Mouse (Mus musculus): Measurements from ENCODE around the gene Fam149b. TPM values are rescaled to one million over a fixed set of nuclear protein-coding genes. Genes with fewer than 3 reads are reported as not detected.
"Not testable (repeated sequence)": the region's sequence is repeated elsewhere in the genome, so short reads cannot be mapped to it uniquely, and the experiment has no call there.

Fam149b gene
- polyA plus RNA-seq (2012; ENCODE audit: insufficient read depth, insufficient read length, missing spikeins) = 21.4 and 30.6 TPM in 2 replicates

GRCm38 (mm10) chr14:20347991-20348541, at the start of gene Fam149b, which contains the start of gene Ecd:
Gene Fam149b, plus strand, starts transcription at chr14:20348162.
Gene Ecd, minus strand, starts transcription at chr14:20348121.
- Histone ChIP-seq H3K4me3 (ENCODE audit: insufficient read depth, low read length) (peak within 1 kb of the TSS; percentile 90), H3K27ac (ENCODE audit: insufficient read depth, low read depth, low read length) (peak within 1 kb of the TSS; percentile 70), H3K4me1 (ENCODE audit: control insufficient read depth, insufficient read depth, low read length) (peaks cover 6% of the 10 kb centered on the region)
- TF ChIP-seq CTCF (IDR thresholded peaks at IDR 0.05; ENCODE audit: low read depth, low read length) (no peak), POLR2A (IDR thresholded peaks at IDR 0.05; ENCODE audit: borderline replicate concordance, low read depth, low read length) (no peak)

DNA sequence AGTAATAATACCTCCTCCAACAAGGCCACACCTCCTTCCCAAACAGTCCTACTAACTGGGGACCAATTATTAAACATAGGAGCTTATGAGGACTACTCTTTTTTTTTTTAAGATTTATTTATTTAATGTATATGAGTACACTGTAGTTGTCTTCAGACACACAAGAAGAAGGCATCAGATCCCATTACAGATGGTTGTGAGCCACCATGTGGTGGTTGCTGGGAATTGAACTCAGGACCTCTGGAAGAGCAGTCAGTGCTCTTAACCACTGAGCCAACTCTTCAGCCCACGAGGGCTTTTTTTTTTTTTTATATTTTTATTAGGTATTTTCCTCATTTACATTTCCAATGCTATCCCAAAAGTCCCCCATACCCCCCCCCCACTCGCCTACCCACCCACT, 42.9 kb upstream of the Fam149b start:
- H3K4me1 ChIP-seq (ENCODE audit: control insufficient read depth, insufficient read depth, low read length); H3K27ac ChIP-seq (ENCODE audit: insufficient read depth, low read depth, low read length); H3K4me3 ChIP-seq (ENCODE audit: insufficient read depth, low read length): not testable (repeated sequence)

DNA sequence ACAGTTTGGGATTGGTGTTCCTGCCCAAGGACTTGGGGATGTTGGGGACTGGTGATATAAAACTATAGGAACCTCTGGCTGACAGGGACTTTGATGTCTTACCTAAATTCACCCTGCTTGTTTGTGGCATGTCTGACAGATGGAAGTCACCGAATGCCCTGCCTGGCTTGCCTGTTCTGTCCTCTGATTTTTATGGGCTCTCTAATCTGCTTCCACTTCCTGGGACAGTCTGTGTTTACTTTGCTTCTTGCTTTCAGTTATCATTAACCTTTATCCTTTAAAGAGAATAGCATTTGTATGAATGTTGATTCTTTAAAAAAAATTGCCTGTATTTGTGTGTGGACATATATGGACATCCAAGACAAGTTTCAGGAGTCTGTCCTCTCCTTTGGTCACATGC, 32.8 kb upstream of the Fam149b start:
- TF ChIP-seq CTCF (IDR thresholded peaks at IDR 0.05; ENCODE audit: low read depth, low read length) = no peak
- TF ChIP-seq POLR2A (IDR thresholded peaks at IDR 0.05; ENCODE audit: borderline replicate concordance, low read depth, low read length) = no peak
- peaks cover 4% of the 10 kb centered on the region; the same call in 1 of the 2 replicates for H3K4me1 ChIP-seq (ENCODE audit: control insufficient read depth, insufficient read depth, low read length)
- H3K27ac ChIP-seq (ENCODE audit: insufficient read depth, low read depth, low read length) = no peak overlapping the region
- no peak overlapping the region for H3K4me3 ChIP-seq (ENCODE audit: insufficient read depth, low read length)

GRCm38 (mm10) chr14:20319420-20319819, 28.5 kb upstream of the Fam149b start:
- Histone ChIP-seq H3K4me3 (ENCODE audit: insufficient read depth, low read length) (no peak overlapping the region), H3K27ac (ENCODE audit: insufficient read depth, low read depth, low read length) (no peak overlapping the region), H3K4me1 (ENCODE audit: control insufficient read depth, insufficient read depth, low read length) (no peaks in the 10 kb centered on the region)
- TF ChIP-seq POLR2A (IDR thresholded peaks at IDR 0.05; ENCODE audit: borderline replicate concordance, low read depth, low read length) (no peak), CTCF (IDR thresholded peaks at IDR 0.05; ENCODE audit: low read depth, low read length) (peak; percentile 54; the same call in 1 of the 2 replicates)

- no peak overlapping the region for H3K4me3 ChIP-seq (ENCODE audit: insufficient read depth, low read length)
- no peaks in the 10 kb centered on the region for H3K4me1 ChIP-seq (ENCODE audit: control insufficient read depth, insufficient read depth, low read length)
- TF ChIP-seq CTCF (IDR thresholded peaks at IDR 0.05; ENCODE audit: low read depth, low read length) (no peak), POLR2A (IDR thresholded peaks at IDR 0.05; ENCODE audit: borderline replicate concordance, low read depth, low read length) (no peak)
- H3K27ac ChIP-seq (ENCODE audit: insufficient read depth, low read depth, low read length) = no peak overlapping the region
Measured at GRCm38 (mm10) chr14:20324196-20324595, 23.8 kb upstream of the Fam149b start.

GRCm38 (mm10) chr14:20328474-20328873, 19.5 kb upstream of the Fam149b start:
- TF ChIP-seq CTCF (IDR thresholded peaks at IDR 0.05; ENCODE audit: low read depth, low read length) (no peak), POLR2A (IDR thresholded peaks at IDR 0.05; ENCODE audit: borderline replicate concordance, low read depth, low read length) (no peak)
- Histone ChIP-seq H3K27ac (ENCODE audit: insufficient read depth, low read depth, low read length) (no peak overlapping the region), H3K4me3 (ENCODE audit: insufficient read depth, low read length) (no peak overlapping the region), H3K4me1 (ENCODE audit: control insufficient read depth, insufficient read depth, low read length) (no peaks in the 10 kb centered on the region)

DNA sequence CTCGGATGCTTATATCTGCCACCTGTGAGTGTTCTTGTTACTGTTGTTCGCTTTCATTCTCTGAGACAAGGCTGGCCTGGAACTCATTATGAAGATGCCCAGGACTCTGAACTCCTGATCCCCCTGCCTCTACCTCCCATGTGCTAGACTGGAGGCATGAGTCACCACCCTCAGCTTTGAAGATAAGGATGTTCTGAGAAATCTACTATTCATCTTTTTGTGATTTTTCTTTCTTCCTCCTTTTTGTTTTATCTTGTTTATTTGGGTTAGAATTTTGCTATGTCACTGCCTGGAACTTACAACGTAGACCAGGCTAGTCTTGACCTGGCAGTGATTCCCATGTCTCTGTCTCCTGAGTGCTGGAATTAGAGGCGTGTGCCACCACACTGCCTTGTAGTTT, 16.6 kb upstream of the Fam149b start:
- H3K27ac ChIP-seq (ENCODE audit: insufficient read depth, low read depth, low read length) = no peak overlapping the region

GRCm38 (mm10) chr14:20339415-20339814, 8.5 kb upstream of the Fam149b start:
- TF ChIP-seq CTCF (IDR thresholded peaks at IDR 0.05; ENCODE audit: low read depth, low read length) = no peak
- TF ChIP-seq POLR2A (IDR thresholded peaks at IDR 0.05; ENCODE audit: borderline replicate concordance, low read depth, low read length) = no peak
- no peak overlapping the region for H3K27ac ChIP-seq (ENCODE audit: insufficient read depth, low read depth, low read length)
- H3K4me1 ChIP-seq (ENCODE audit: control insufficient read depth, insufficient read depth, low read length) = no peaks in the 10 kb centered on the region
- H3K4me3 ChIP-seq (ENCODE audit: insufficient read depth, low read length) = no peak overlapping the region

More for the DNA sequence above, 16.6 kb upstream of the Fam149b start:
- TF ChIP-seq POLR2A (IDR thresholded peaks at IDR 0.05; ENCODE audit: borderline replicate concordance, low read depth, low read length) (no peak), CTCF (IDR thresholded peaks at IDR 0.05; ENCODE audit: low read depth, low read length) (no peak)
- Histone ChIP-seq H3K4me1 (ENCODE audit: control insufficient read depth, insufficient read depth, low read length) (no peaks in the 10 kb centered on the region), H3K4me3 (ENCODE audit: insufficient read depth, low read length) (no peak overlapping the region)

- TF ChIP-seq CTCF (IDR thresholded peaks at IDR 0.05; ENCODE audit: low read depth, low read length) (peak; percentile 64), POLR2A (IDR thresholded peaks at IDR 0.05; ENCODE audit: borderline replicate concordance, low read depth, low read length) (no peak)
- Histone ChIP-seq H3K4me3 (ENCODE audit: insufficient read depth, low read length) (no peak overlapping the region), H3K4me1 (ENCODE audit: control insufficient read depth, insufficient read depth, low read length) (no peaks in the 10 kb centered on the region), H3K27ac (ENCODE audit: insufficient read depth, low read depth, low read length) (no peak overlapping the region)
Measured at GRCm38 (mm10) chr14:20340149-20340548, 7.8 kb upstream of the Fam149b start.

GRCm38 (mm10) chr14:20340866-20341265, 7.1 kb upstream of the Fam149b start:
- Histone ChIP-seq H3K4me1 (ENCODE audit: control insufficient read depth, insufficient read depth, low read length) (no peaks in the 10 kb centered on the region), H3K27ac (ENCODE audit: insufficient read depth, low read depth, low read length) (no peak overlapping the region), H3K4me3 (ENCODE audit: insufficient read depth, low read length) (no peak overlapping the region)
- no peak for TF ChIP-seq POLR2A (IDR thresholded peaks at IDR 0.05; ENCODE audit: borderline replicate concordance, low read depth, low read length)
- no peak for TF ChIP-seq CTCF (IDR thresholded peaks at IDR 0.05; ENCODE audit: low read depth, low read length)

Measured in bone marrow macrophage, adult 2 months (primary cell).